Mouse (Mus musculus): ENCODE results near the gene E330021D16Rik. TPM values are rescaled to one million over a fixed set of nuclear protein-coding genes. Genes with fewer than 3 reads are reported as not detected.

Gene E330021D16Rik
- polyA plus RNA-seq, 1 experiment: not detected

DNA sequence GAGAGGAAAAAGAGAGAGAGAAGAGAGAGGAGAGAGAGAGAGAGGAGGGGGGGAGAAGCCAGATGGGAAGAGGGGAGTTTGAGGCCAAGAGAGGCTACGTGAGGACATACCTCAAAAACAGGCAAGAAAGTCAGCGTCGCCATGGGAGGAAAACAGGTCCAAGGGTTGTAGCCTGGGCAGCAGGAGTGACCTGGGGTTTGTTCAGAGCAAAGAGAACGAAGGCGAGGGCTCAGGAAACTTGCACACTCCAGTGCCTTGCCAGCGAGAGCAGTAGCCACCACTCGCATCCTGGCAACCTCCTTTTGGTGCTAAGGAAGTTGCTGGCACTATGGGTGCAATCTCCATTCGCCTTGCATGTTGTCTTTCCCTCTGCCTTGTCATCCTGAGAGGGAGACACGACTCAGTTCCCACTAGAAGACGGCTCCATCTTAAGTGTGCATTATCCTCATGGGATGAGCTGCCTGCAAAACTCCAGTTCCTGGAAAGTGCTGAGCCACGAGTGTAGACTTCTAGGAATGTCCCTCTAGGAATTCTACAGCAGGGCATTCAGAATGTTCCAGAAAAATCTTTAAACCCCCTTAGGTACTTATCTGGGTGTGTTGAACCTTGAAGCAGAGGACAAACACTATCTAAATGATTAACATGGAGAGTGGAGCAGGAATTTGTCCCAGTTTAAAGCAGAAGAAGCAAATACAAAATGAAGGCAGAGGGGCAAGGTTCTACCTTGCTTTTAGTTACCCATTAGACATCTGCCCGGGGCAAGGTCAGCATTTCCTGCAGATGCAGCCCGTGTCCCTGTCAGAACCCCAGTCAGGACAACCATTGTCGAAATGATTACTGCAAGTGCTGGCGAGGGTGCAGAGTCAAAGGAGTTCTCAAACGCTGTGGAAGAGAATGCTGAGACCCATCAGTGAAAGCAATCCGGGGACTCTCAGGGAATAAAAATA is 3.8 kb upstream of the E330021D16Rik start:
- no peaks in the 10 kb centered on the region for H3K27me3 ChIP-seq (ENCODE audit: control insufficient read depth, insufficient read depth, insufficient read length)
- no peak overlapping the region for H3K4me3 ChIP-seq
- H3K36me3 ChIP-seq (ENCODE audit: control insufficient read depth, insufficient read depth): no peaks in the 10 kb centered on the region
- H3K4me2 ChIP-seq (ENCODE audit: low read depth): no peak overlapping the region
- H3K79me2 ChIP-seq (ENCODE audit: control insufficient read depth, insufficient read depth): no peaks in the 10 kb centered on the region
- no peak overlapping the region for H3ac ChIP-seq (ENCODE audit: control insufficient read depth, insufficient read length)
- TF ChIP-seq TCF12 (IDR thresholded peaks at IDR 0.05; ENCODE audit: insufficient read depth, poor library complexity, severe bottlenecking) (no peak), SRF (IDR thresholded peaks at IDR 0.05; ENCODE audit: control insufficient read depth, insufficient read length, low read depth) (no peak), CEBPB (IDR thresholded peaks at IDR 0.05; ENCODE audit: insufficient read depth, poor library complexity, severe bottlenecking) (no peak), USF1 (IDR thresholded peaks at IDR 0.05; ENCODE audit: low read depth) (no peak), POLR2AphosphoS2 (IDR thresholded peaks at IDR 0.05; ENCODE audit: insufficient read length, low read depth) (no peak), REST (IDR thresholded peaks at IDR 0.05; ENCODE audit: insufficient read depth, insufficient read length) (no peak), MAX (IDR thresholded peaks at IDR 0.05; ENCODE audit: low read depth) (no peak), MYOD1 (IDR thresholded peaks at IDR 0.05; ENCODE audit: control insufficient read depth in 1 of 3, insufficient read length in 2 of 3, low read depth in 2 of 3) (no peak), MYOG (IDR thresholded peaks at IDR 0.05; ENCODE audit: control insufficient read depth in 1 of 3, insufficient read depth in 1 of 3, insufficient read length in 2 of 3, low read depth in 2 of 3) (no peak), POLR2A (IDR thresholded peaks at IDR 0.05; ENCODE audit: insufficient read length, low read depth) (no peak), TCF3 (IDR thresholded peaks at IDR 0.05; ENCODE audit: insufficient read length, low read depth) (no peak), E2F4 (IDR thresholded peaks at IDR 0.05; ENCODE audit: insufficient read depth) (no peak)

DNA sequence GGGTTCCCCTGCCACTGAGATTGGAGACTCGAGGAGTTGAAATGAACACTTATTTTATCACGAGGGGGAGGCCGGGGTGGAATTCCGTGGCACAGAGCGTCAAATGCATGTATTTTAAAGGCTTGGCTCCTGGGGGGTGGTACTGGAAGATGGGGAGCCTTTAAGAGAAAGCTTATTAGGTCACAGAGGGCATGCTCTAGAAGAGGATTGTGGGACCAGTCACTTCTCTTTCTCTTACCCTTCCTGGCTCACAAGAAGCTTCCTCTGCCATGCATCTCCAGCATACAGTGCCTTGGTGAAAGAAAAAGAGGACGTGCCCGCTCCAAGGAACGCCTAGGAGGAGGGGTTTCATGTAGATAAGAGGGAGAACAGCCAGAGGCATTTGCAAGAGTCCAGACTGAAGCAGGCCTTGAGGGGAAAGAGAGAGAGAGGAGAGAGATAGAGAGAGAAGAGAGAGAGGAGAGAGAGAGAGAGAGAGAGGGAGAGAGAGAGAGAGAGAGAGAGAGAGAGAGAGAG is 3.0 kb upstream of the E330021D16Rik start:
- no peak overlapping the region for H3ac ChIP-seq (ENCODE audit: control insufficient read depth, insufficient read length)
- no peaks in the 10 kb centered on the region for H3K36me3 ChIP-seq (ENCODE audit: control insufficient read depth, insufficient read depth)
- H3K4me2 ChIP-seq (ENCODE audit: low read depth): no peak overlapping the region
- H3K79me2 ChIP-seq (ENCODE audit: control insufficient read depth, insufficient read depth): no peaks in the 10 kb centered on the region
- no peak for TF ChIP-seq POLR2A (IDR thresholded peaks at IDR 0.05; ENCODE audit: insufficient read length, low read depth)
- no peak for TF ChIP-seq POLR2AphosphoS2 (IDR thresholded peaks at IDR 0.05; ENCODE audit: insufficient read length, low read depth)
- no peak for TF ChIP-seq CEBPB (IDR thresholded peaks at IDR 0.05; ENCODE audit: insufficient read depth, poor library complexity, severe bottlenecking)
- TF ChIP-seq REST (IDR thresholded peaks at IDR 0.05; ENCODE audit: insufficient read depth, insufficient read length): no peak
- TF ChIP-seq USF1 (IDR thresholded peaks at IDR 0.05; ENCODE audit: low read depth): no peak
- no peaks in the 10 kb centered on the region for H3K27me3 ChIP-seq (ENCODE audit: control insufficient read depth, insufficient read depth, insufficient read length)
- H3K4me3 ChIP-seq: no peak overlapping the region

DNA sequence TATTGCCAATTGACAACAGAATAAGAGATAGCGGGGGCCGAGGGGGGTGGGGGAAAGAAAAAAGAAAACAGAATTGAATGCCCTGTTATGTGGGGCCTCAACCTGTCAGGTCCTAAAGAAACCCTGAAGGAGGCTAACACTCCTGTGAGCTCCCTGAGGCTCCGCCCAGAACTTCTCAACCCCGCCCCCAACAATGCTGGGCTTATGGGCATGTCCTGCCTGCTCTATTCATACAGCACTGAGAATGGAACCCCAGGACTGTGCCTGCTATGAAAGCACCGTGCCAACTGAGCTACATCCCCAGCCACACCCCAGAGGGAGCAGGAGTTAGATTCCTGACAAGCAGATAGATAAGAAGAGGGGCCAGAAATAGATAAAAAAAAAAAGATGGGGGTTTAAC is 2.5 kb upstream of the E330021D16Rik start:
- Histone ChIP-seq H3K79me2 (ENCODE audit: control insufficient read depth, insufficient read depth) (no peaks in the 10 kb centered on the region), H3K4me3 (no peak overlapping the region), H3K27me3 (ENCODE audit: control insufficient read depth, insufficient read depth, insufficient read length) (no peaks in the 10 kb centered on the region), H3K4me2 (ENCODE audit: low read depth) (no peak overlapping the region), H3K36me3 (ENCODE audit: control insufficient read depth, insufficient read depth) (no peaks in the 10 kb centered on the region), H3ac (ENCODE audit: control insufficient read depth, insufficient read length) (no peak overlapping the region)
- no peak for TF ChIP-seq CEBPB (IDR thresholded peaks at IDR 0.05; ENCODE audit: insufficient read depth, poor library complexity, severe bottlenecking)
- no peak for TF ChIP-seq POLR2A (IDR thresholded peaks at IDR 0.05; ENCODE audit: insufficient read length, low read depth)
- no peak for TF ChIP-seq TCF3 (IDR thresholded peaks at IDR 0.05; ENCODE audit: insufficient read length, low read depth)
- TF ChIP-seq REST (IDR thresholded peaks at IDR 0.05; ENCODE audit: insufficient read depth, insufficient read length): no peak
- no peak for TF ChIP-seq E2F4 (IDR thresholded peaks at IDR 0.05; ENCODE audit: insufficient read depth)
- no peak for TF ChIP-seq MYOD1 (IDR thresholded peaks at IDR 0.05; ENCODE audit: control insufficient read depth in 1 of 3, insufficient read length in 2 of 3, low read depth in 2 of 3)
- no peak for TF ChIP-seq MAX (IDR thresholded peaks at IDR 0.05; ENCODE audit: low read depth)
- no peak for TF ChIP-seq TCF12 (IDR thresholded peaks at IDR 0.05; ENCODE audit: insufficient read depth, poor library complexity, severe bottlenecking)
- TF ChIP-seq USF1 (IDR thresholded peaks at IDR 0.05; ENCODE audit: low read depth): no peak
- TF ChIP-seq POLR2AphosphoS2 (IDR thresholded peaks at IDR 0.05; ENCODE audit: insufficient read length, low read depth): no peak
- no peak for TF ChIP-seq SRF (IDR thresholded peaks at IDR 0.05; ENCODE audit: control insufficient read depth, insufficient read length, low read depth)
- TF ChIP-seq MYOG (IDR thresholded peaks at IDR 0.05; ENCODE audit: control insufficient read depth in 1 of 3, insufficient read depth in 1 of 3, insufficient read length in 2 of 3, low read depth in 2 of 3): no peak

DNA sequence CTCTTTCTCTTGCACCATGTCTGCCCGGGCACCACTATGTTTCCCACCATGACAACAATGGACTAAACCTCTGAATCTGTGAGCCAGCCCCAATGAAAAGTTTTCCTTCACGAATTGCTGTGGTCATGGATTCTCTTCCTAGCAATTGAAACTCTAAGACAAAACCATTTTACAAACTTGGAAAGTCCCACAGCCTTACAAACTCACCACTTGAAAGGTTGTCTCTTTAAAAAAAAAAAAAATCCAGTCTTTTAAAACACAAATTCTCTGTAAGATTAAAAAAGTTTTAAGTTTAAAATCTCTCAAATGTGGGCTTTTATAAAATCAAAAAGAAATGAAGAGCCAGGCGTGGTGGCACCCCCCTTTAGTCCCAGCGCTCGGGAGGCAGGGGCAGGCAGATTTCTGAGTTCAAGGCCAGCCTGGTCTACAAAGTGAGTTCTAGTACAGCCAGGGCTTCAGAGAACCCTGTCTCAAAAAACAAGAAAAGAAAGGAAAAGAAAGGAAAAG is 1.5 kb downstream of the E330021D16Rik start:
- Histone ChIP-seq H3K79me2 (ENCODE audit: control insufficient read depth, insufficient read depth) (no peaks in the 10 kb centered on the region), H3K4me2 (ENCODE audit: low read depth) (no peak overlapping the region), H3K36me3 (ENCODE audit: control insufficient read depth, insufficient read depth) (no peaks in the 10 kb centered on the region), H3K4me3 (no peak overlapping the region), H3ac (ENCODE audit: control insufficient read depth, insufficient read length) (no peak overlapping the region), H3K27me3 (ENCODE audit: control insufficient read depth, insufficient read depth, insufficient read length) (no peaks in the 10 kb centered on the region)
- no peak for TF ChIP-seq MAX (IDR thresholded peaks at IDR 0.05; ENCODE audit: low read depth)
- TF ChIP-seq POLR2AphosphoS2 (IDR thresholded peaks at IDR 0.05; ENCODE audit: insufficient read length, low read depth): no peak
- no peak for TF ChIP-seq MYOD1 (IDR thresholded peaks at IDR 0.05; ENCODE audit: control insufficient read depth in 1 of 3, insufficient read length in 2 of 3, low read depth in 2 of 3)
- TF ChIP-seq CEBPB (IDR thresholded peaks at IDR 0.05; ENCODE audit: insufficient read depth, poor library complexity, severe bottlenecking): no peak
- TF ChIP-seq TCF12 (IDR thresholded peaks at IDR 0.05; ENCODE audit: insufficient read depth, poor library complexity, severe bottlenecking): no peak
- no peak for TF ChIP-seq REST (IDR thresholded peaks at IDR 0.05; ENCODE audit: insufficient read depth, insufficient read length)
- no peak for TF ChIP-seq USF1 (IDR thresholded peaks at IDR 0.05; ENCODE audit: low read depth)
- TF ChIP-seq E2F4 (IDR thresholded peaks at IDR 0.05; ENCODE audit: insufficient read depth): no peak
- TF ChIP-seq MYOG (IDR thresholded peaks at IDR 0.05; ENCODE audit: control insufficient read depth in 1 of 3, insufficient read depth in 1 of 3, insufficient read length in 2 of 3, low read depth in 2 of 3): no peak
- TF ChIP-seq SRF (IDR thresholded peaks at IDR 0.05; ENCODE audit: control insufficient read depth, insufficient read length, low read depth): no peak
- no peak for TF ChIP-seq POLR2A (IDR thresholded peaks at IDR 0.05; ENCODE audit: insufficient read length, low read depth)
- TF ChIP-seq TCF3 (IDR thresholded peaks at IDR 0.05; ENCODE audit: insufficient read length, low read depth): no peak
